Mouse (Mus musculus): Measurements from ENCODE around the gene Smpd2.
A peak's percentile ranks its signal among the peaks of the same experiment; 100 is the strongest.

Smpd2 gene

DNA sequence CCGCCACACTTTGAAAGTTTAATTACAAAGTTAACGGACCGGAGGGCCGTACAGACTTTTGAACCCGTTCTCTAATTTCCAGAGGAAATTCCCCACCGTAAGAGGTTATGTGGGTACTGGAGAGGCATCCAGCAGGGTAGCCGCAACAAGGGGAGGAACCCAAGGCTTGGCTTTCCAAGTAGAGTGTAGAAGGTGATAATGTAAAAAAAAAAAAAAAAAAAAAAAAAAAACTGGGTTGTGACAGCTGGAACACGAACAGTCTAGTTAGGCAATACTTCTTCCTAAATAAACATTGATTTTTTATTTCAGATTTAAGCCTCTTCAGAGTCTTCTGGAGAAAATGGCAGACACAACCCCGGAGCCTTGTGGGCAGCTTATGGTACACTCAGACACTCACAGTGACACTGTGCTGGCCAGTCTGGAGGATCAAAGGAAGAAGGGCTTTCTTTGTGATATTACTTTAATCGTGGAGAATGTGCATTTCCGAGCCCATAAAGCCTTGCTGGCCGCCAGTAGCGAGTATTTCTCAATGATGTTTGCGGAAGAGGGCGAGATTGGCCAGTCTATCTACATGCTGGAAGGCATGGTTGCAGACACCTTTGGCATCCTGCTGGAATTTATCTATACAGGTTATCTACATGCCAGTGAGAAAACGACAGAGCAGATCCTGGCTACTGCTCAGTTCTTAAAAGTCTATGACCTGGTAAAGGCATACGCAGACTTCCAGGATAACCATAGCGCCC lies 39.2 kb downstream of the Smpd2 start:
- no peak for DNase-seq

GRCm38 (mm10) chr10:41450137-41450670 lies 40.0 kb downstream of the Smpd2 start, which contains the start of gene Zbtb24:
Gene Zbtb24, plus strand, starts transcription at chr10:41450383.
- peak; percentile 96 to 99 for DNase-seq

DNA sequence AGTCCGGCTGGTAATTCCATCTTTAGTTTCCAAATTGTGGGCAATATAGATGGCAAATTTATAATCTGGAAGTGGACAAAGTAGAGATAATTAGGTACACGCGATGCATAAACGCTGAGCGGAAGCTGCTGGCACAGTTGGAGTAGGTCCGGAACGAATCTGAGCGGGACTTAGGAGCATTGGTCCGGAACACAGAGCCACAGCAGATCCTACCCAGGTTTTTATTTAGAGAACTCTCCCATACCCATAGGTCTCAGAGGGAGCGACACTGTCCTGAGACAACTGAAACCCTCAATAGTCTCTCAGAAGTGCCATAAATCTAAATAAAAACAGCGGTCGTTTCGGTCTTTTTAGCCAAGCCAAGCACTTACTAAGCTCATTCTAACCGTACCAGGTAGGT lies 40.5 kb downstream of the Smpd2 start:
- DNase-seq = peak; percentile 43 to 63

DNA sequence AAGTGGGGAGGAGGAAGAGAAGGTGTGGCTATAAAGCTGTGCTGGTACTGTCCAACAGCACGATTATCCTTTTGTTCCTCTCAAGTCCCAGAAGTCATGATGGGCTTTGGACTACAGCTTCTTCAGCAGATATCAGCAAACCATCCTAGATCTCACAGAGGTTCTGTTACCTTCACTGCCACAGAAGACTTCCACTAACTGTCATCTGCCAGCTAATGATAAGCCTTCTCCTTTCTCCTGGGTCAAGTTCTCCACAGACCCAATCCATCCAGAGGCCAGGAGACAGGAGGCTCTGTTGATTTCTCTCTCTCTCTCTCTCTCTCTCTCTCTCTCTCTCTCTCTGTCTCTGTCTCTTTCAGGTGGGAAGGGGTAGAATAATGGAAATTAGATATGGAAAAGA lies 42.0 kb downstream of the Smpd2 start:
- no peak for DNase-seq
